Mouse (Mus musculus) gastrocnemius, postnatal 25 days (tissue): Measurements from ENCODE around the gene Astn2. TPM values are rescaled to one million over a fixed set of nuclear protein-coding genes. Genes with fewer than 3 reads are reported as not detected.
"Not testable (repeated sequence)": the region's sequence is repeated elsewhere in the genome, so short reads cannot be mapped to it uniquely, and the experiment has no call there.

Experiments used
- DNase-seq: peaks from one replicate; pipeline ENCODE4 v3.0.0; 2022
- total RNA-seq, 2 experiments: library from RNA; stranded (reverse); gene quantifications; 1 replicate in 1 of 2; 2 replicates in 1 of 2; pipeline ENCODE4 v1.2.3; 2021

Astn2 gene
- total RNA-seq, 2 experiments from 2014 or later = 0.24 to 0.97 TPM

- no peak for DNase-seq
These were observed 651.5 kb downstream of the Astn2 start for GRCm38 (mm10) chr4:65752941-65753340.

- no peak for DNase-seq
These were observed 659.6 kb downstream of the Astn2 start for GRCm38 (mm10) chr4:65744788-65745187.

DNA sequence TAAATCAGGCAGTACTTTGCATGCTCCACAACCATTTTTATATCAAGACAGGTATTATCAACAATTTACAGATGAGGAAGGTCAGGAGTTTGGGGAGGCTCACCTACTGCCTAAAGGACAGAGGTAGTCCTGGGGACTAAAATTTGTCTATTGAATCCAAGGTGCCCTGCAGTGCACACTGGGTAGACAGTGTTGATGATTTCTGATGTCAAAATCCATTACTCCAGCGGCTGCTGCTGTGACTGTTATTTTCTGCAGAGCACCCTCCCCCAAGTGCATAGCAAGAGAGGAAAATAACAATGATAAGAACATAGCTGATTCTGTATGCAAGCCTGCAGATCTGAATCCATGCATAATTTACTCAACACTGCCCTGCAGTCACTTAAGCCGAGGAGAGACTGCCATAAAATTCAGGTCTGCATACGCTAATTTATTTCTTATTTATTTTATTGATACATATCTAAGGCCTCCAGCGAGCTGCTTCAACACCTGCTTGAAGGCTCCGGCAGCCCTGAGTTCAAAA lies 660.3 kb downstream of the Astn2 start:
- no peak for DNase-seq

GRCm38 (mm10) chr4:65743160-65743691 lies 661.2 kb downstream of the Astn2 start:
- no peak for DNase-seq

DNA sequence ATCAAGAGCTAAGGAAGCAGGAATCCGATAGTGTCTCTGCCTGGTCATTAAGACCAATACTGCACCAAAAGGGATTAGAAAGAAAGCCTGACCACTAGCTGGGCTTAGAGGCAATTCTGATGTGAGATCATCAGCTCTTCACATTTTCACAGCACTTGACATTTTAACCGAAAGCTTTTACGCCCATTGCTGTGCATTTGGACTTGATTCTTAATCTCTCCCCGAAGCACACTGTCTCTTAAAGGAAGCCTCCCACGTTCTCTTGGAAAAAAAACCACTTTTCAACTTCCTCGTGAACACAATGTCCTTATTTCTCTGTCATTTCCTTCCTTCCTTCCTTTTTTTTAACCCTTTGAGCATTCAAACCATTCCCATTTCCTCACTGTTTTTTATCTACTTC lies 680.0 kb downstream of the Astn2 start:
- no peak for DNase-seq

DNA sequence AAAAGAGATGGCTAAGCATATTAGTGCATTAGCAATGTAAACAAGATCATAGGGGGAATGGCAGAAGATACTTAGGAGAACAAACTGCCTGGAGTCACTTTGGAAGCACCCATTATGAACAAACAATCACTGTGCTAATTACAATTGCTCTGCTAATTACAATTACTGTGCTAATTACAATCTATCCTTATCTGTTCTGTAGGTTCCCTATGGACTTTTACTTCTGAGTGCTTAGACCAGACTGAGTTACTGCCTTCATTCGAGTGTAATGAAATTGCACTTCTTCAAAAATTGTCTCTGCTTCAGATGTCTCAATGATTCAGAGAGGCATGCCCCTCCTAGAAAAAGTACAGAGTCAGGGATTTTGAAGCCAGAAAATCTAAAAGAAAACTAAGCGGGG lies 684.8 kb downstream of the Astn2 start:
- DNase-seq = no peak

GRCm38 (mm10) chr4:65717899-65718298 lies 686.5 kb downstream of the Astn2 start:
- DNase-seq = no peak

- no peak for DNase-seq
These were observed 688.3 kb downstream of the Astn2 start for GRCm38 (mm10) chr4:65716086-65716485.

DNA sequence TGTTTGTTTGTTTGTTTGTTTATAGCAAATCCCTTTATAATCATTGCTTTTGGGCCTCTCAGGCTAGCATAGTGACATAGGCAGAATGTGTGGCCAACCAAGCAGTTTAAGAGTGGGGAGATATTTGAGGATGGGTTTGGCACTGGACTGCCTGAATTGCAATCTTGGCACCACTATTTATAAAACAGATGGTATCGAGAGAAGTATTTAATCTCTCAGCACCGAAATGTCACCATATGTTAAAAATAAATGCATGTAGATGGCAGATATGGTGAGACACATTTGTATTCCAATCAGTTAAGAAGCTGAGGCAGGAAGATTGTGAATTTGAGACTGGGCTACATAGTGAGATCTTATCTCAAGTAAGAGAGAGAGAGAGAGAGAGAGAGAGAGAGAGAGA lies 692.7 kb downstream of the Astn2 start:
- DNase-seq = no peak

DNA sequence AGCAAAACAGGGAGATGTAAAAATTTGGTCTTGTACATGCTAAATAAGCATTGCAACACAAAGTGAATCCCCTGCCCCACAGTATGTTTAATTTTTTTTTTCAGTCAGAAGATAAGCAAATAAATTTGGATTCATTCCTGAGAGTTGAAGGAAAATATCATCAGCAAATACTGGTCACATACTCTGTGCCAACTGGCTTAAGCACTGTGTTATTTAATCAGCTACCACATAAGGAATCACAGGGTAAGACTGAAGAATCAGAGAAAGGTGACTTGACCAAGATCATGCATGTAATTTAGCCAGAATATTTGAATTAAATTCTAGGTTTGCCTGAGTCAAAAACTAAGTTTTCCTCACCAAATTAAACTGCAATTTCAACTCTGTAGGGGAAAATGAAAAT lies 693.8 kb downstream of the Astn2 start:
- DNase-seq = no peak

GRCm38 (mm10) chr4:65701848-65702247 lies 702.6 kb downstream of the Astn2 start:
- DNase-seq = no peak

DNA sequence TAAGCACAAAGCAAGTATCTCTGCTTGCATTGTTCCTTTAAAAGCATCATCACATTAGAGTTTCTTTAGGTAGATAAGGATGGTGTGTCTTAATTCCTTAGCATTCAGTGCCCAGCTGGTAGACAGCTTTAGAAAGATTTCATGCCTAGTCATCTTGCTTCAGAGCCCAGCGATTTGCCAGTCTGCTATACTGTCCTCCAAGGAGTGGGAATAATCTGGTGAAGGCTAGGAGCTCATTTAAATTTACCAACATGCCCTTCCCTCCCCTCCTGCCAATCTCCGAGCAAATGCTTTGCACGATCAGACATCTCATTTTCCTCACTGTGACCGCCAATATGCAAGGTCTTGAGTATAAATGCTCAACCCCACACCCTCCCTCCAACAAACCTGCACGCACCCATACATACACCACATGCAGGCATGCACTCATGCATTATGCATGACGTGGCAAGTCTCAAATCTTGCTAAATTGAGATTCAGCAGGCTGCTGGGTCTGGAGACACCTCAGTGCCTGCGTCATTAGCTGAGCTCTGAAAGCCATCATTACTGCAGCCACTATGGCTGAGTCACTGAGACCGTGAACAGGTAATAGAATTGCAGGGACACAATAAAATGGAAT lies 704.6 kb downstream of the Astn2 start:
- no peak for DNase-seq

DNA sequence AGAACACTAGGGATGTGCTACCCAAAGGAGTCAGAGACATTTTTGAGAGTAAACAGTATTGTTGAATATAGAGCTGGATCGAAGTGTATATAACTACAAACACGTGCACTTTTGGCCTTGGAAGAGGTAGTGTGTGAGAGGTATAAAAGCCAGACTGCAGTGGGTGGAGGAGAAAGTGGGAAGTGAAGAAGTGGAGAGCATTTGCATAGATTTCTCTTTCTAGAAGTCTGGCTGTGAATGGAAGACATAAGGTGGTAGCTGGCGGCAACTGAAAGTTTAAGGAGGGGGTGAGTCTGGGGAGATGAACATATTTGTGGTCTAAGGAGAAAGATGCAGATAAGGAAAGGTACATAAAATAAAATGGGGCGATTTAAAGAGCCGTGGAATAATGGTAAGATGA lies 709.2 kb downstream of the Astn2 start:
- DNase-seq = no peak

DNA sequence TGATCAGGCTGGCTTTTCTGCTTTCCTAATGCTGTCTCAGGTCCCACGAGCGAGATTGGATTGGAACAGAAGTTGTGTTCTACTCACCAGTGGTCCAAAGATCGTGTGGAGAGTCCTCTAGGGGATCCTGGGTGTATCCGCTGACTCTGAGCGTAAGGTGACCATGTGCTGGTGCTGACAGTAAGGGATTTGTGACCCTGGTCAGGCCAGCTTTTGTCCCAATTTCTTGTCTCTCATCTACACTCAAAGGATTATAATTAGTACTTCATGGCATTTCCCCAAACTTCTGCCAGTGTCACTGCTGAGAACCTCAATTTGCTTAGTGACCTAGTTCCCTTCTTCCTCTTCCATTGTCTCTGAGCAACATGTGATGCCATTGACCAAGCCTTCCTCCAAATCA lies 710.4 kb downstream of the Astn2 start:
- DNase-seq = no peak

DNA sequence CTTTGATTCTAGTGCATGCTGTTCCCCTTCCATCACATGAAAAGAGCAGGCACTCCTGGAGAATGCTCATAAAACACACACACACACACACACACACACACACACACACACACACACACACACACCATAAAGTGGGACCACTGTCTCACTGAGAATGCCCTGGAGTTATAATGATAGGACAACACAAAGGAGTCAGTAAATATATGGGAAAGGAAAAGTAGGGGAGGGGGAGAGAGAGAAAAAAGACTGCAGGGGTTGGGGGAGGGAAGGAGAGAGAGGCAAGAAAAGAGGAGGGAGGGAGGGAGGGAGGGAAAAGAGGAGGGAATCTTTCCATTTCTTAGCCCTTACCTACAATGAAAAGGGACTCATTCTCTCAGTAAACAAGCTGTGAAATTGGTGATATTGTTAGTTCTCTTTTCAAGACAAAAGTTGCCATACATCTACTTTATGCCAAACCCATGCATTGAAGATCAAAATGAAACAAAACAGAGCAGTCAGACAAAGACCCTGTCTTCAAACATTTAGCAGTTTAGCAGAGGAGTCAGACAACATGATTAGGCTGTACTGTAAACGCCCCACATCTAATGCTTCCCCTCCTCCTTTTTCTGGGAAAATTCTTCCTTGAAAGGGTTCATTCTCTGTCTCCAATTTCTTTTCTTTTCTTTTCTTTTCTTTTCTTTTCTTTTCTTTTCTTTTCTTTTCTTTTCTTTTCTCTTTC lies 717.2 kb downstream of the Astn2 start:
- no peak for DNase-seq

GRCm38 (mm10) chr4:65686258-65687005 lies 718.0 kb downstream of the Astn2 start:
- no peak for DNase-seq

DNA sequence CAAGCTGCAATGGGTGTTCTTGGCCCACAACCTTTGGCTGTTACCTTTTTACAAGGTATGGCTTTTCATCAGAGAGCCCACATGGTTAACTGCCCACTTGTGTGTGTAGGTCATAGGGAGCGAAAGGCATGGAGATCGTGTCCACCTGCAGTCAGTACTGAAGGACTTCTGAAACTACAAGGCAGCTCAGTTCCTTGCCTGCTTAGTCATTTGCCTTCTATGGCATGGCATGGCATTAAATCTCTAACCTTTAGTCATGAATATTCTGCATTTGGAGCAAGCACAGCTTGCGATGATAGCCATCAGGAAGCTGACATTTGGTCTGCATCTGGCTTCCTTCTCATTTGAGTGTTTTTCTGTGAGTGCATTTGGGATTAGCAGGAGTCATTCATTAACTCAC lies 720.0 kb downstream of the Astn2 start:
- DNase-seq = no peak

DNA sequence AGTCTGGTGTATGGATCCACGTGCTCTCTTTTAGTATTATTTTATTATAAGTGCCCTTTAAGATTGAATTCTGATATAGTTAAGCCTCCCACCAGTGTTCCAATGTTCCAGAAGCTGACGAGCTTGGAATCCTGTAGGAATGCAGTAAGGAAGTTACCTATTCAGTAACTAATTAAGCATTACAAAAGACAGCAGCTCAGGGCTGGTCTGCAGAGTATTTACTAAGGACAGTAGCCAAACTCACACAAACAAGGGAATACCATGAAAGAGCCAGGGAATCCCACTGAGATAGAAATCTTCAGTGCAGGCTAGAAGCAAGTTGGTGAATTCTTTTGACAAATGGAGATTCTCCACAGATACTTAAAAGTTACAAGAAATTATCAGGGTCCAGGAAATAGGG lies 724.6 kb downstream of the Astn2 start:
- not testable (repeated sequence) for DNase-seq

- no peak for DNase-seq
These were observed 725.5 kb downstream of the Astn2 start for GRCm38 (mm10) chr4:65678929-65679328.

- DNase-seq = no peak
These were observed 725.9 kb downstream of the Astn2 start for GRCm38 (mm10) chr4:65678495-65678894.

DNA sequence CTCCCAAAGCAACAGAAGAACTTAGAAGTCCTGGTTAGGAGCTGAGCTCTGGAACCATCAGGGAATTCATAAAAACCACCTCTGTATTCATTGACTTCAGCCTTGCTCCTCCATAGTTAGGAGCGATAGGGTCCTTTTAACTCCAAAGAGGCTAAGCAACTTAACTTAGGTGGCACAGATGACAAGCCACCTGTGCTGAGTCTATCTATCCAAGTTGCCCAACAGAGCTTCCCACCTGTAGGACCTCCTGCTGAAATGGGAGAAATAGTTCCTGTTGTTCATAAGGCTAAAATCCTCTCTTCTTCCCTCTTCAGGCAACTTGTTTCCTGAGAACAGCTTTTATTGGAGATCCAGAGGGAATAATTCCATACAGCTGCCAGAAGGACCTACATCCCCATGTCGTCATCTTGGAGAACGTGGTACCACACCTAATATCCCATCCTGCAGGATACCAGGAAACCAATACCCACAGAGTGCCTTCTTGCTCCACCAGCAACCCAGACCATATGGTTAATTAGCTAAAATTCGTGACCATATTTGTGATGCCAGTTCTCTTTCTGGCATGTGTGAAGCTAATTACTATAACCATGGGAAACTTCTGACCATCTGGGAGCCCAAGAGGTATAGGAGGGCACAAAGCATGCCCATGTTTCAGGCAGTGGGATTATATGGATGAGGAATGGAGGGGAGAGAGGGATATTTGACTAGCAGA lies 730.0 kb downstream of the Astn2 start:
- no peak for DNase-seq

- no peak for DNase-seq
These were observed 730.9 kb downstream of the Astn2 start for GRCm38 (mm10) chr4:65673418-65673933.
